Mouse (Mus musculus): ENCODE results near the gene Sri. TPM values are rescaled to one million over a fixed set of nuclear protein-coding genes. Genes with fewer than 3 reads are reported as not detected.

Gene Sri
- polyA plus RNA-seq, 1 experiment from 2014 or later: 299 TPM

DNA sequence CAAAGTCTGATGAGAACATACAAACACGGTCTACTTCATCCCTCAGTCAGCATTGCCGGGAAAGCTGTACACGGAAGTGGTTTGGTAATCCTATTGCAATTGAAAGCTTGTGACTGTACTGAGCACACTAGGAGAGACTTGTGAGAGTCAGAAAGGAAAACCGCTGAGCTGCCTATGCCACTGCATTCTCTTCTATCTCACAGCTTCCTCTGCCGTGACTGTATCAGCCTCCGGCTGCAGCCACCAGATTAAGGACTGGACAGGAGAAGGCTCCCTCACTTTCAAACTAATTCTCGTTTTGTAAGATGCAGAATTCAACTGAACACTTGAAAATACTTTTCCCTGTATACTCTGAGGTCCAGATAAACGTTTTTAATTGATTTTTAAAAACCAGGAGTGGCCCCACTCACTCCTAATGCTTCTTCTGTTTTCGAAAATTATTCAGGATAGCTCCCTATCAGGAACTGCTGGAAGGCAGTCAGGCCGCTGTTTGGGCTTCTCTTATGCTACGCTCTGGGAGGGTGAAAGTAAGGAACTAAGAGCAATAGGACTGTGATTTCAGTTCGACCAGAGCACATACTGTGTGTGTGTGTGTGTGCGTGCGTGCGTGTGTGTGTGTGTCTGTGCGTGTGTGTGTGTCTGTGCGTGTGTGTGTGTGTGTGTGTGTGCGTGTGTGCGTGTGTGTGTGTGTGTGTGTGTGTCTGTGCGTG lies 37.1 kb downstream of the Sri start:
- ATAC-seq (ENCODE audit: insufficient number of reproducible peaks, insufficient read depth, low FRiP score, low read depth): no peak
- no peak overlapping the region for H3K4me3 ChIP-seq (ENCODE audit: low read depth, low read length)
- no peaks in the 10 kb centered on the region for H3K36me3 ChIP-seq (ENCODE audit: control insufficient read depth, insufficient read depth, low read length)
- 70% methylated on average over 20 of the region's 20 CpGs for WGBS
- no peak overlapping the region for H3K4me2 ChIP-seq (replicated peaks; ENCODE audit: low read depth, low read length)
- H3K27ac ChIP-seq (ENCODE audit: low read length): no peak overlapping the region
- H3K9me3 ChIP-seq (ENCODE audit: control insufficient read depth, low read depth, low read length): no peaks in the 10 kb centered on the region
- H3K4me1 ChIP-seq (ENCODE audit: control insufficient read depth, insufficient read depth, low read length): no peaks in the 10 kb centered on the region
- H3K9ac ChIP-seq (replicated peaks; ENCODE audit: low read depth, low read length): no peak overlapping the region
- H3K27me3 ChIP-seq (ENCODE audit: control insufficient read depth, insufficient read depth, low read length): no peaks in the 10 kb centered on the region

- 88% methylated on average over 3 of the region's 3 CpGs for WGBS
- Histone ChIP-seq H3K4me1 (ENCODE audit: control insufficient read depth, insufficient read depth, low read length) (no peaks in the 10 kb centered on the region), H3K27me3 (ENCODE audit: control insufficient read depth, insufficient read depth, low read length) (no peaks in the 10 kb centered on the region), H3K4me2 (replicated peaks; ENCODE audit: low read depth, low read length) (no peak overlapping the region), H3K9ac (replicated peaks; ENCODE audit: low read depth, low read length) (no peak overlapping the region), H3K4me3 (ENCODE audit: low read depth, low read length) (no peak overlapping the region), H3K9me3 (ENCODE audit: control insufficient read depth, low read depth, low read length) (no peaks in the 10 kb centered on the region), H3K36me3 (ENCODE audit: control insufficient read depth, insufficient read depth, low read length) (no peaks in the 10 kb centered on the region), H3K27ac (ENCODE audit: low read length) (no peak overlapping the region)
- no peak for ATAC-seq (ENCODE audit: insufficient number of reproducible peaks, insufficient read depth, low FRiP score, low read depth)
Measured at GRCm38 (mm10) chr5:8085661-8086060, 39.8 kb downstream of the Sri start.

DNA sequence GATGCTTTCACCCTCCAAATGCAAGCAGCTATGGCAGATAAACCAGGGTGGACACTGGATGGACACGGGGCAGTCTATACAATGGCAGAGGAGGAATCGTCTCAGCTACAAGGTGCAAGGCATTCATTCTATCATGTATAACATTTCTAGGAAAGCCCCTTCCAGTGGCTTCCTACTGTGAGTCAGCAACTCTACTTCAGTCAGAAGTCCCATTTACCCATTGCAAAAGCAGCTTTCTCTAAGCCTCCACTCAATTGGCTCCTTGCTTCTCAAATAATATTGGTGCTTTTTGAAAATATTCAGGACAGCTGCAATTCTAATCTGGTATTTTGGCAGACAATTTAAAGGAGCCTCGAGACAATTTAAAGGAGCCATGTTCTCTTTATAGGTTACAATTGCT lies 42.3 kb downstream of the Sri start:
- no peak overlapping the region for H3K27ac ChIP-seq (ENCODE audit: low read length)
- H3K9ac ChIP-seq (replicated peaks; ENCODE audit: low read depth, low read length): no peak overlapping the region
- H3K4me1 ChIP-seq (ENCODE audit: control insufficient read depth, insufficient read depth, low read length): no peaks in the 10 kb centered on the region
- H3K27me3 ChIP-seq (ENCODE audit: control insufficient read depth, insufficient read depth, low read length): no peaks in the 10 kb centered on the region
- ATAC-seq (ENCODE audit: insufficient number of reproducible peaks, insufficient read depth, low FRiP score, low read depth): no peak
- 89% methylated on average over 3 of the region's 3 CpGs for WGBS
- H3K4me2 ChIP-seq (replicated peaks; ENCODE audit: low read depth, low read length): no peak overlapping the region
- H3K9me3 ChIP-seq (ENCODE audit: control insufficient read depth, low read depth, low read length): no peaks in the 10 kb centered on the region
- H3K36me3 ChIP-seq (ENCODE audit: control insufficient read depth, insufficient read depth, low read length): no peaks in the 10 kb centered on the region
- no peak overlapping the region for H3K4me3 ChIP-seq (ENCODE audit: low read depth, low read length)

- Histone ChIP-seq H3K4me2 (replicated peaks; ENCODE audit: low read depth, low read length) (no peak overlapping the region), H3K36me3 (ENCODE audit: control insufficient read depth, insufficient read depth, low read length) (no peaks in the 10 kb centered on the region), H3K27me3 (ENCODE audit: control insufficient read depth, insufficient read depth, low read length) (no peaks in the 10 kb centered on the region), H3K4me3 (ENCODE audit: low read depth, low read length) (no peak overlapping the region), H3K9me3 (ENCODE audit: control insufficient read depth, low read depth, low read length) (no peaks in the 10 kb centered on the region), H3K4me1 (ENCODE audit: control insufficient read depth, insufficient read depth, low read length) (no peaks in the 10 kb centered on the region), H3K9ac (replicated peaks; ENCODE audit: low read depth, low read length) (no peak overlapping the region), H3K27ac (ENCODE audit: low read length) (no peak overlapping the region)
- WGBS: 78% methylated on average over 5 of the region's 5 CpGs
- no peak for ATAC-seq (ENCODE audit: insufficient number of reproducible peaks, insufficient read depth, low FRiP score, low read depth)
Measured at GRCm38 (mm10) chr5:8094921-8095320, 49.0 kb downstream of the Sri start.

GRCm38 (mm10) chr5:8095689-8096088 lies 49.8 kb downstream of the Sri start:
- Histone ChIP-seq H3K9me3 (ENCODE audit: control insufficient read depth, low read depth, low read length) (no peaks in the 10 kb centered on the region), H3K4me2 (replicated peaks; ENCODE audit: low read depth, low read length) (no peak overlapping the region), H3K4me1 (ENCODE audit: control insufficient read depth, insufficient read depth, low read length) (no peaks in the 10 kb centered on the region), H3K27me3 (ENCODE audit: control insufficient read depth, insufficient read depth, low read length) (no peaks in the 10 kb centered on the region), H3K4me3 (ENCODE audit: low read depth, low read length) (no peak overlapping the region), H3K36me3 (ENCODE audit: control insufficient read depth, insufficient read depth, low read length) (no peaks in the 10 kb centered on the region), H3K27ac (ENCODE audit: low read length) (no peak overlapping the region), H3K9ac (replicated peaks; ENCODE audit: low read depth, low read length) (no peak overlapping the region)
- 86% methylated on average over 1 of the region's 1 CpGs for WGBS
- no peak for ATAC-seq (ENCODE audit: insufficient number of reproducible peaks, insufficient read depth, low FRiP score, low read depth)

GRCm38 (mm10) chr5:8111691-8112090 lies 65.8 kb downstream of the Sri start:
- no peak overlapping the region for H3K9ac ChIP-seq (replicated peaks; ENCODE audit: low read depth, low read length)
- no peak for ATAC-seq (ENCODE audit: insufficient number of reproducible peaks, insufficient read depth, low FRiP score, low read depth)
- H3K9me3 ChIP-seq (ENCODE audit: control insufficient read depth, low read depth, low read length): no peaks in the 10 kb centered on the region
- whole genome bisulfite sequencing: 86% methylated on average over 3 of the region's 3 CpGs
- H3K36me3 ChIP-seq (ENCODE audit: control insufficient read depth, insufficient read depth, low read length): no peaks in the 10 kb centered on the region
- no peak overlapping the region for H3K27ac ChIP-seq (ENCODE audit: low read length)
- no peak overlapping the region for H3K4me2 ChIP-seq (replicated peaks; ENCODE audit: low read depth, low read length)
- no peaks in the 10 kb centered on the region for H3K27me3 ChIP-seq (ENCODE audit: control insufficient read depth, insufficient read depth, low read length)
- no peaks in the 10 kb centered on the region for H3K4me1 ChIP-seq (ENCODE audit: control insufficient read depth, insufficient read depth, low read length)
- H3K4me3 ChIP-seq (ENCODE audit: low read depth, low read length): no peak overlapping the region

- no peak overlapping the region for H3K4me3 ChIP-seq (ENCODE audit: low read depth, low read length)
- H3K27me3 ChIP-seq (ENCODE audit: control insufficient read depth, insufficient read depth, low read length): no peaks in the 10 kb centered on the region
- no peaks in the 10 kb centered on the region for H3K4me1 ChIP-seq (ENCODE audit: control insufficient read depth, insufficient read depth, low read length)
- no peak overlapping the region for H3K27ac ChIP-seq (ENCODE audit: low read length)
- H3K36me3 ChIP-seq (ENCODE audit: control insufficient read depth, insufficient read depth, low read length): no peaks in the 10 kb centered on the region
- no peaks in the 10 kb centered on the region for H3K9me3 ChIP-seq (ENCODE audit: control insufficient read depth, low read depth, low read length)
- H3K4me2 ChIP-seq (replicated peaks; ENCODE audit: low read depth, low read length): no peak overlapping the region
- ATAC-seq (ENCODE audit: insufficient number of reproducible peaks, insufficient read depth, low FRiP score, low read depth): no peak
- 93% methylated on average over 5 of the region's 5 CpGs for WGBS
- no peak overlapping the region for H3K9ac ChIP-seq (replicated peaks; ENCODE audit: low read depth, low read length)
Measured at GRCm38 (mm10) chr5:8112246-8112645, 66.4 kb downstream of the Sri start.

GRCm38 (mm10) chr5:8116561-8117168 lies 70.8 kb downstream of the Sri start:
- Histone ChIP-seq H3K9ac (replicated peaks; ENCODE audit: low read depth, low read length) (no peak overlapping the region), H3K27ac (ENCODE audit: low read length) (no peak overlapping the region), H3K4me1 (ENCODE audit: control insufficient read depth, insufficient read depth, low read length) (no peaks in the 10 kb centered on the region), H3K9me3 (ENCODE audit: control insufficient read depth, low read depth, low read length) (no peaks in the 10 kb centered on the region), H3K36me3 (ENCODE audit: control insufficient read depth, insufficient read depth, low read length) (no peaks in the 10 kb centered on the region), H3K4me2 (replicated peaks; ENCODE audit: low read depth, low read length) (no peak overlapping the region), H3K4me3 (ENCODE audit: low read depth, low read length) (no peak overlapping the region), H3K27me3 (ENCODE audit: control insufficient read depth, insufficient read depth, low read length) (no peaks in the 10 kb centered on the region)
- WGBS: 83% methylated on average over 5 of the region's 5 CpGs
- no peak for ATAC-seq (ENCODE audit: insufficient number of reproducible peaks, insufficient read depth, low FRiP score, low read depth)

All from stomach, embryonic 14.5 days (tissue).